Mouse (Mus musculus): Measurements from ENCODE around the gene N4bp3. TPM values are rescaled to one million over a fixed set of nuclear protein-coding genes. Genes with fewer than 3 reads are reported as not detected.
"Not testable (repeated sequence)": the region's sequence is repeated elsewhere in the genome, so short reads cannot be mapped to it uniquely, and the experiment has no call there.

N4bp3 gene
- polyA plus RNA-seq, 1 experiment: 9.1 TPM

GRCm38 (mm10) chr11:51635525-51636322, 14.9 kb downstream of the N4bp3 start, which contains the start of gene Rmnd5b:
Gene Rmnd5b (minus strand): TSS chr11:51635896.
- TF ChIP-seq POLR2A (IDR thresholded peaks at IDR 0.05; ENCODE audit: extremely low read depth, insufficient read depth, low read length): peak; percentile 87
- no peak for TF ChIP-seq CTCF (IDR thresholded peaks at IDR 0.05; ENCODE audit: extremely low read depth, insufficient read depth, low read length)
- H3K4me1 ChIP-seq (ENCODE audit: control insufficient read depth, insufficient read depth, low read length): peaks cover 7% of the 10 kb centered on the region
- H3K27ac ChIP-seq (ENCODE audit: insufficient read depth, low read length): peak within 1 kb of the TSS; percentile 68
- H3K4me3 ChIP-seq (ENCODE audit: insufficient read depth, low read length): peak within 1 kb of the TSS; percentile 72

GRCm38 (mm10) chr11:51635127-51635524, 15.5 kb downstream of the N4bp3 start:
- peak overlapping the region; percentile 68 for H3K27ac ChIP-seq (ENCODE audit: insufficient read depth, low read length)
- TF ChIP-seq POLR2A (IDR thresholded peaks at IDR 0.05; ENCODE audit: extremely low read depth, insufficient read depth, low read length) (no peak), CTCF (IDR thresholded peaks at IDR 0.05; ENCODE audit: extremely low read depth, insufficient read depth, low read length) (no peak)
- peak overlapping the region; percentile 72 for H3K4me3 ChIP-seq (ENCODE audit: insufficient read depth, low read length)
- H3K4me1 ChIP-seq (ENCODE audit: control insufficient read depth, insufficient read depth, low read length): peaks cover 9% of the 10 kb centered on the region

- H3K27ac ChIP-seq (ENCODE audit: insufficient read depth, low read length): no peak overlapping the region
These were observed 16.9 kb downstream of the N4bp3 start for GRCm38 (mm10) chr11:51633721-51634120.

GRCm38 (mm10) chr11:51633200-51633599, 17.4 kb downstream of the N4bp3 start:
- H3K4me1 ChIP-seq (ENCODE audit: control insufficient read depth, insufficient read depth, low read length): peaks cover 12% of the 10 kb centered on the region
- H3K27ac ChIP-seq (ENCODE audit: insufficient read depth, low read length); H3K4me3 ChIP-seq (ENCODE audit: insufficient read depth, low read length): not testable (repeated sequence)

More at GRCm38 (mm10) chr11:51633721-51634120, 16.9 kb downstream of the N4bp3 start:
- peaks cover 12% of the 10 kb centered on the region for H3K4me1 ChIP-seq (ENCODE audit: control insufficient read depth, insufficient read depth, low read length)
- TF ChIP-seq POLR2A (IDR thresholded peaks at IDR 0.05; ENCODE audit: extremely low read depth, insufficient read depth, low read length) (no peak), CTCF (IDR thresholded peaks at IDR 0.05; ENCODE audit: extremely low read depth, insufficient read depth, low read length) (no peak)
- no peak overlapping the region for H3K4me3 ChIP-seq (ENCODE audit: insufficient read depth, low read length)

GRCm38 (mm10) chr11:51632130-51632753, 18.4 kb downstream of the N4bp3 start:
- TF ChIP-seq POLR2A (IDR thresholded peaks at IDR 0.05; ENCODE audit: extremely low read depth, insufficient read depth, low read length): no peak
- TF ChIP-seq CTCF (IDR thresholded peaks at IDR 0.05; ENCODE audit: extremely low read depth, insufficient read depth, low read length): no peak
- Histone ChIP-seq H3K27ac (ENCODE audit: insufficient read depth, low read length) (no peak overlapping the region), H3K4me1 (ENCODE audit: control insufficient read depth, insufficient read depth, low read length) (peaks cover 14% of the 10 kb centered on the region), H3K4me3 (ENCODE audit: insufficient read depth, low read length) (no peak overlapping the region)

GRCm38 (mm10) chr11:51629651-51630314, 20.9 kb downstream of the N4bp3 start:
- peak overlapping the region; percentile 68 for H3K27ac ChIP-seq (ENCODE audit: insufficient read depth, low read length)
- TF ChIP-seq POLR2A (IDR thresholded peaks at IDR 0.05; ENCODE audit: extremely low read depth, insufficient read depth, low read length): no peak
- peaks cover 12% of the 10 kb centered on the region for H3K4me1 ChIP-seq (ENCODE audit: control insufficient read depth, insufficient read depth, low read length)
- no peak overlapping the region for H3K4me3 ChIP-seq (ENCODE audit: insufficient read depth, low read length)

- H3K4me3 ChIP-seq (ENCODE audit: insufficient read depth, low read length): no peak overlapping the region
- peak overlapping the region; percentile 67 for H3K27ac ChIP-seq (ENCODE audit: insufficient read depth, low read length)
- peaks cover 17% of the 10 kb centered on the region for H3K4me1 ChIP-seq (ENCODE audit: control insufficient read depth, insufficient read depth, low read length)
- TF ChIP-seq CTCF (IDR thresholded peaks at IDR 0.05; ENCODE audit: extremely low read depth, insufficient read depth, low read length) (no peak), POLR2A (IDR thresholded peaks at IDR 0.05; ENCODE audit: extremely low read depth, insufficient read depth, low read length) (no peak)
These were observed 22.7 kb downstream of the N4bp3 start for GRCm38 (mm10) chr11:51627907-51628306.

GRCm38 (mm10) chr11:51627425-51627824, 23.2 kb downstream of the N4bp3 start:
- TF ChIP-seq CTCF (IDR thresholded peaks at IDR 0.05; ENCODE audit: extremely low read depth, insufficient read depth, low read length): no peak
- no peak for TF ChIP-seq POLR2A (IDR thresholded peaks at IDR 0.05; ENCODE audit: extremely low read depth, insufficient read depth, low read length)
- Histone ChIP-seq H3K4me3 (ENCODE audit: insufficient read depth, low read length) (no peak overlapping the region), H3K27ac (ENCODE audit: insufficient read depth, low read length) (peak overlapping the region; percentile 67), H3K4me1 (ENCODE audit: control insufficient read depth, insufficient read depth, low read length) (peaks cover 18% of the 10 kb centered on the region)

- Histone ChIP-seq H3K4me3 (ENCODE audit: insufficient read depth, low read length) (no peak overlapping the region), H3K4me1 (ENCODE audit: control insufficient read depth, insufficient read depth, low read length) (peaks cover 18% of the 10 kb centered on the region), H3K27ac (ENCODE audit: insufficient read depth, low read length) (peak overlapping the region; percentile 55)
- TF ChIP-seq CTCF (IDR thresholded peaks at IDR 0.05; ENCODE audit: extremely low read depth, insufficient read depth, low read length) (no peak), POLR2A (IDR thresholded peaks at IDR 0.05; ENCODE audit: extremely low read depth, insufficient read depth, low read length) (no peak)
These were observed 25.3 kb downstream of the N4bp3 start for GRCm38 (mm10) chr11:51625187-51625820.
